Mouse (Mus musculus) cerebellum, adult 9-11 months (tissue): ENCODE data around the gene Ngrn.

Source experiments
- DNase-seq: peaks from one replicate; pipeline ENCODE4 v3.0.0; 2022

The Ngrn gene

GRCm38 (mm10) chr7:80264606-80265005 lies 3.6 kb downstream of the Ngrn start:
- no peak for DNase-seq

GRCm38 (mm10) chr7:80267764-80268163 lies 6.7 kb downstream of the Ngrn start:
- DNase-seq: no peak

GRCm38 (mm10) chr7:80268897-80269750 lies 8.1 kb downstream of the Ngrn start, which contains the start of gene Vps33b:
Gene Vps33b (plus strand): TSS chr7:80269649.
- DNase-seq: peak; percentile 95

GRCm38 (mm10) chr7:80269751-80270255 lies 8.8 kb downstream of the Ngrn start:
- DNase-seq: no peak

- no peak for DNase-seq
Observed at GRCm38 (mm10) chr7:80273456-80273855, 12.4 kb downstream of the Ngrn start.

GRCm38 (mm10) chr7:80276374-80276773 lies 15.4 kb downstream of the Ngrn start:
- DNase-seq: no peak

- DNase-seq: no peak
Observed at GRCm38 (mm10) chr7:80280032-80280431, 19.0 kb downstream of the Ngrn start.

- DNase-seq: no peak
Observed at GRCm38 (mm10) chr7:80280998-80281397, 20.0 kb downstream of the Ngrn start.

- DNase-seq: no peak
Observed at GRCm38 (mm10) chr7:80281646-80282045, 20.6 kb downstream of the Ngrn start.

- no peak for DNase-seq
Observed at GRCm38 (mm10) chr7:80283226-80283918, 22.4 kb downstream of the Ngrn start.

GRCm38 (mm10) chr7:80284391-80284790 lies 23.4 kb downstream of the Ngrn start:
- no peak for DNase-seq

- DNase-seq: no peak
Observed at GRCm38 (mm10) chr7:80285725-80286124, 24.7 kb downstream of the Ngrn start.

- no peak for DNase-seq
Observed at GRCm38 (mm10) chr7:80287736-80288135, 26.7 kb downstream of the Ngrn start.

- DNase-seq: peak; percentile 99
Observed at GRCm38 (mm10) chr7:80294062-80294763, 33.2 kb downstream of the Ngrn start, which contains the start of gene Prc1. Gene Prc1 (plus strand): TSS chr7:80294450.

GRCm38 (mm10) chr7:80294764-80295648 lies 34.0 kb downstream of the Ngrn start:
- no peak for DNase-seq

GRCm38 (mm10) chr7:80296462-80296861 lies 35.4 kb downstream of the Ngrn start:
- no peak for DNase-seq

GRCm38 (mm10) chr7:80297041-80297440 lies 36.0 kb downstream of the Ngrn start:
- DNase-seq: no peak

- no peak for DNase-seq
Observed at GRCm38 (mm10) chr7:80298754-80299153, 37.7 kb downstream of the Ngrn start.

GRCm38 (mm10) chr7:80299568-80299967 lies 38.6 kb downstream of the Ngrn start:
- no peak for DNase-seq

GRCm38 (mm10) chr7:80301522-80301921 lies 40.5 kb downstream of the Ngrn start:
- DNase-seq: no peak

GRCm38 (mm10) chr7:80307766-80308165 lies 46.8 kb downstream of the Ngrn start:
- DNase-seq: no peak

- DNase-seq: no peak
Observed at GRCm38 (mm10) chr7:80310771-80311170, 49.8 kb downstream of the Ngrn start.
